In the genomic region with DNA sequence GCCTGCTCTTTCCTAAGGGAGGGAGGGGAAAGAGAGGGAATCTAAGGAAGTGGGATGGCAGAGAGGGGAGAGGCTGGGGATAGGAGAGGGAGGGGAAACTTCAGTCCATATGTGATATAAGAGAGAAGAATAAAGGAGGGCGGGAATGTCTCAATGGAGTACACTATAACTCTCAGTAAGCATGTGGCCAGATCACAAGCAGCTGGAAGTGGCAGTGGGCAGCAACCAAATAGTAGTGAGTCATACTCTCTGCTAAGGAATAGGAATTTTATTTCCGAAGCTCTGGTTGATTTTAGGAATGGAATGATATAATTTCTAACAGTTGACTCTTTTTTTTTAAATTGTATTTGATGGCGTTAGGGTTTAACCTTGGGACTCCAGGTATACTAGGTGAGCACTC, we compare ENCODE assay signal across 15 mouse cellular contexts.
"Had no signal": no experiment of that assay in that cellular context is flagged by ENCODE, and none has a peak within 500 bp of the region (broad histone marks: within the 10 kb centered on the region; RNA-seq: fewer than 3 reads in every experiment).

No protein-coding gene starts in this region.

- DNase-seq: lung, adult 18-20 months; lung, embryonic 14.5 days; lung, postnatal 10 days; lung, postnatal 4 days; midbrain, embryonic 14.5 days; right cerebral cortex, postnatal 14 days; thymus, adult 2 months; thymus, postnatal 25 days; thymus, postnatal 4 days had no signal

- H3K9me3 ChIP-seq: midbrain, embryonic 10.5 days; midbrain, embryonic 12.5 days; neural tube, embryonic 12.5 days; stomach, embryonic 15.5 days had no signal

- H3K27me3 ChIP-seq: midbrain, embryonic 12.5 days; neural tube, embryonic 12.5 days; stomach, embryonic 15.5 days had no signal

- H3K4me2 ChIP-seq: lung, embryonic 14.5 days; midbrain, embryonic 12.5 days; neural tube, embryonic 12.5 days; stomach, embryonic 15.5 days had no signal

- ATAC-seq: midbrain, embryonic 16.5 days had no signal

- H3K36me3 ChIP-seq: midbrain, embryonic 10.5 days; midbrain, embryonic 12.5 days; neural tube, embryonic 12.5 days; stomach, embryonic 15.5 days had no signal

- H3K9ac ChIP-seq: lung, embryonic 14.5 days; midbrain, embryonic 12.5 days; neural tube, embryonic 12.5 days; stomach, embryonic 15.5 days had no signal

- H3K4me1 ChIP-seq: neural tube, embryonic 12.5 days had no signal

- H3K4me3 ChIP-seq: midbrain, embryonic 10.5 days; midbrain, embryonic 12.5 days; neural tube, embryonic 12.5 days; stomach, embryonic 15.5 days had no signal

- H3K27ac ChIP-seq: midbrain, embryonic 10.5 days; midbrain, embryonic 12.5 days; neural tube, embryonic 12.5 days; stomach, embryonic 15.5 days; stomach, postnatal 0 days had no signal
